Mouse (Mus musculus) megakaryocyte, embryonic 14.5 days (primary cell): ENCODE results near the gene Rab3il1.

Source experiments
- FLI1 ChIP-seq: IDR thresholded peaks from 2 replicates; pipeline ENCODE4 v1.6.1; 2012; ENCODE audit warnings: low read length, inconsistent platforms, mixed read lengths
- GATA1 ChIP-seq: IDR thresholded peaks from 3 replicates; pipeline ENCODE4 v1.6.1; 2012; ENCODE audit warnings: mixed read lengths, low read length, inconsistent platforms, borderline replicate concordance

GRCm38 (mm10) chr19:10062292-10062691 is 60.8 kb downstream of the Rab3il1 start:
- TF ChIP-seq GATA1 (no peak), FLI1 (no peak)
